Mouse (Mus musculus): Measurements from ENCODE around the gene AL607142.1.

GRCm38 (mm10) chr4:120047060-120047459 lies 17.7 kb upstream of the AL607142.1 start:
- TF ChIP-seq POLR2A (IDR thresholded peaks at IDR 0.05; ENCODE audit: control insufficient read depth in 1 of 2, insufficient read depth in 1 of 2, low read depth in 1 of 2, low read length in 2 of 2, poor library complexity in 1 of 2) = no peak
- TF ChIP-seq CTCF (IDR thresholded peaks at IDR 0.05 in 2 of 3, conservative IDR thresholded peaks at IDR 0.05 in 1 of 3; ENCODE audit: control insufficient read depth in 1 of 3, insufficient read depth in 1 of 3, low read depth in 2 of 3, low read length in 3 of 3, poor library complexity in 1 of 3, severe bottlenecking in 1 of 3) = no peak

All from MEL (cell line).